Mouse (Mus musculus): ENCODE results near the gene Crhbp. TPM values are rescaled to one million over a fixed set of nuclear protein-coding genes. Genes with fewer than 3 reads are reported as not detected.

The Crhbp gene
- polyA plus RNA-seq, 1 experiment, result 0.05 TPM

DNA sequence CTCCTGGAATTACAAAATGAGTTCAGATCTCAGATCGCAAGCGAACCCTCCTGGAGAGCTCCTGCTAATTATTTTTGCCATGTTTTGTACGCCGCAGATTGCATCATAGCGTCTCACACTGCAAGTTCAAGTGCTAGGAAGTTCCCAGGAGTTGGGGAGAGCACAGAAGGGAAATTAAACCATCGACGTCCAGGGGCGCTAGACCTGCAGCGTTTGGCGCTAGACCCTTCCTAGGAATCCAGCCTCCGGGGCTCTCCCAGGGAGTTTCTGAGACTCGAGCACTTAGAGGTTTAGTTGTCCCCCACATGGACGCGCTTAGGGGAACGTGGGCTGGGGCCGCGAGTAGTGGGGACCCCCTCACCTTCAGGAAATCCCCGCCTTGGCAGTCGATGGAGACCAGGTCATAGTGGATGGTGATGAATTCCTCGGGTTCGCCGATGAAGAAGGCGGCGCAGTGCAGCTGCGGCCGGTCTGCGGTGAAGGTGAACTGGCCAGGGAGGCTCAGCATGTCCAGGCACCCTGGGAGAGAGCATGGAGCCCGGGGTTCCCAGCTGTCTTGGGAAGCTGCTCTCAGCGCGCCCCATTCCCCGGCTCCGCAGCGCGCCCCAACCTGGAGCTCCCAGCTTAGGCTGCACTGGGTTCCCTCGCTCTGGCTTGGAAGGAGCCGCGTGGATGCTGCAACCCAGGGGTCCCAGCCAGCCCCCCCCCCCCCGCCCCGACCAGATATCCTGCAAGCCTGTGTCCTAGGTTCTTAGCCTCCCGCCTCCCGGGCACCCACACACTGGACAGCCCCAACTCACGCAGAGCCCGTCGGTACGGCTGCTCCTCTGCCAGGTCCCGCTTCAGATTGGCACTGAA, 1.1 kb downstream of the Crhbp start:
- 3% methylated on average over 46 of the region's 46 CpGs for WGBS
- Histone ChIP-seq H3K36me3 (ENCODE audit: control insufficient read depth, insufficient read depth, low read length) (no peaks in the 10 kb centered on the region), H3K27ac (ENCODE audit: insufficient read depth, low read depth, low read length) (no peak overlapping the region), H3K4me3 (ENCODE audit: insufficient read depth, low read depth, low read length) (no peak overlapping the region), H3K27me3 (replicated peaks; ENCODE audit: control insufficient read depth, insufficient read depth, low read length) (no peaks in the 10 kb centered on the region; the same call in 1 of the 2 replicates), H3K4me1 (ENCODE audit: control insufficient read depth, insufficient read depth, low read length) (no peaks in the 10 kb centered on the region)
- DNase-seq, result no peak
- TF ChIP-seq CTCF (conservative IDR thresholded peaks at IDR 0.05; ENCODE audit: insufficient read depth, insufficient read length, low read depth, low read length), result no peak
- TF ChIP-seq POLR2A (IDR thresholded peaks at IDR 0.05; ENCODE audit: low read depth, low read length), result no peak

DNA sequence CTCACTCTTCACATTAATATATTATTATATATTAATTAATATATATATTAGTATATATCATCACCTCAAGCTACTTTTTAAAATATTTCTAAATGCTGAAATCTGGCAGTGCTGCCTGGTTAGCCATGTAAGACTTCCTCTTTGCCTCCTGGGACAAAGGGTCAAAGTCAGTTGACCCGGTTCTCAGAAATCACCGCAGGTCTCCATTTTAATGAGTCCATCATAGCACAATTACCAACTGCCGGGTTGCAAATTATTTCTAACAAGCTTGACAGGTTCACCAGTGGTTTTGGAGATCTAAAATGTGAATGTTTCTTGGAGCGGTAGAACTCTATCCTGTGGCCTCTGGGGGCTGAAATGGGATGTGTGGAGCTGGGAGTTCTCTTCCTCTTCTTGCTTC, 1.8 kb downstream of the Crhbp start:
- Histone ChIP-seq H3K27ac (ENCODE audit: insufficient read depth, low read depth, low read length) (no peak overlapping the region), H3K27me3 (replicated peaks; ENCODE audit: control insufficient read depth, insufficient read depth, low read length) (no peaks in the 10 kb centered on the region; the same call in 1 of the 2 replicates), H3K36me3 (ENCODE audit: control insufficient read depth, insufficient read depth, low read length) (no peaks in the 10 kb centered on the region), H3K4me3 (ENCODE audit: insufficient read depth, low read depth, low read length) (no peak overlapping the region), H3K4me1 (ENCODE audit: control insufficient read depth, insufficient read depth, low read length) (no peaks in the 10 kb centered on the region)
- peak; percentile 75 for DNase-seq
- TF ChIP-seq CTCF (conservative IDR thresholded peaks at IDR 0.05; ENCODE audit: insufficient read depth, insufficient read length, low read depth, low read length), result no peak
- TF ChIP-seq POLR2A (IDR thresholded peaks at IDR 0.05; ENCODE audit: low read depth, low read length), result no peak
- WGBS, result 7% methylated on average over 4 of the region's 4 CpGs

DNA sequence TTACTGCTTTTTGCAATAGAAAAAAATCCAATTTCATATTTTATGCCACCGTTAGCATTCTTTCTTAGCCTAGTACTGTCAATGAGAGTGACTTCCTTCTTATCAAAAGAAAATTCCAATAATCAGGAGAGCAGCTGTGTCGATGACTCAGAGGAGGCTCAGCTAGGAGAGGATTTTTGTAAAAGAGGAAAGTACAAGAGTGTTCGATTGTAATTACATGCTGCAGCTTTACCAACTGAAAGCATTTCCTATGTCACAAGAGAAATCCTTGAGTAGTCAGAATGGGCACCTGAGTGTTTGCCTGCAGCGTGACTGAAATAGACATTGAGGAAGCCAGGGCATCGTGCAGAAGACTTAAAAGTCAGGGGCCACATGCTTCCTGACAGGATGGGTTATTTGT, 5.2 kb downstream of the Crhbp start:
- Histone ChIP-seq H3K4me1 (ENCODE audit: control insufficient read depth, insufficient read depth, low read length) (no peaks in the 10 kb centered on the region), H3K27ac (ENCODE audit: insufficient read depth, low read depth, low read length) (no peak overlapping the region), H3K4me3 (ENCODE audit: insufficient read depth, low read depth, low read length) (no peak overlapping the region), H3K27me3 (replicated peaks; ENCODE audit: control insufficient read depth, insufficient read depth, low read length) (no peaks in the 10 kb centered on the region), H3K36me3 (ENCODE audit: control insufficient read depth, insufficient read depth, low read length) (no peaks in the 10 kb centered on the region)
- no peak for DNase-seq
- no peak for TF ChIP-seq POLR2A (IDR thresholded peaks at IDR 0.05; ENCODE audit: low read depth, low read length)
- TF ChIP-seq CTCF (conservative IDR thresholded peaks at IDR 0.05; ENCODE audit: insufficient read depth, insufficient read length, low read depth, low read length), result no peak
- 73% methylated on average over 5 of the region's 5 CpGs for WGBS

GRCm38 (mm10) chr13:95431760-95432159, 13.0 kb downstream of the Crhbp start:
- H3K4me1 ChIP-seq (ENCODE audit: control insufficient read depth, insufficient read depth, low read length), result no peaks in the 10 kb centered on the region
- no peak for DNase-seq
- WGBS, result 45% methylated on average over 10 of the region's 10 CpGs
- TF ChIP-seq POLR2A (IDR thresholded peaks at IDR 0.05; ENCODE audit: low read depth, low read length), result no peak
- no peak for TF ChIP-seq CTCF (conservative IDR thresholded peaks at IDR 0.05; ENCODE audit: insufficient read depth, insufficient read length, low read depth, low read length)
- no peaks in the 10 kb centered on the region; the same call in 1 of the 2 replicates for H3K27me3 ChIP-seq (replicated peaks; ENCODE audit: control insufficient read depth, insufficient read depth, low read length)
- no peaks in the 10 kb centered on the region for H3K36me3 ChIP-seq (ENCODE audit: control insufficient read depth, insufficient read depth, low read length)
- H3K27ac ChIP-seq (ENCODE audit: insufficient read depth, low read depth, low read length), result no peak overlapping the region
- no peak overlapping the region for H3K4me3 ChIP-seq (ENCODE audit: insufficient read depth, low read depth, low read length)

DNA sequence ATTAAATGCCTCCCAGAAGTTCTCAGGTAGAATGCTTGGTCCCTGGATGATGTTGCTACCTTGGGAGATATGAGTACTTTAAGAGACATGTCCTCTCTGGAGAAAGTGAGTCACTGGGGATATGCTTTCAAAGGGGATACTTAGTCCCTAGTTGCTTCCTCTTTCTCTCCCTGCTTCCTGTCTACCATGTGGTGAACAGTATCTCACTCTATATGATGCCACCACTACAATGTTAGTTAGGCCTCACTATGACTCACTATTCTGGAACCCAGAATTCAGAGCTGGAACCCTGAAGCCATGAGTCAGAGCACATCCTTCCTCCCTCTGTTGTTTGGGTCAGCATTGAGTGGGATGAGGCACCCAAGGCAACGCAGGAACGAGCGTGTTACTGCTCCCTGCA, 17.2 kb downstream of the Crhbp start:
- DNase-seq, result no peak
- no peak overlapping the region for H3K27ac ChIP-seq (ENCODE audit: insufficient read depth, low read depth, low read length)
- TF ChIP-seq POLR2A (IDR thresholded peaks at IDR 0.05; ENCODE audit: low read depth, low read length) (no peak), CTCF (conservative IDR thresholded peaks at IDR 0.05; ENCODE audit: insufficient read depth, insufficient read length, low read depth, low read length) (no peak)
- no peaks in the 10 kb centered on the region for H3K36me3 ChIP-seq (ENCODE audit: control insufficient read depth, insufficient read depth, low read length)
- 84% methylated on average over 3 of the region's 3 CpGs for WGBS
- H3K4me1 ChIP-seq (ENCODE audit: control insufficient read depth, insufficient read depth, low read length), result no peaks in the 10 kb centered on the region
- no peaks in the 10 kb centered on the region; the same call in 1 of the 2 replicates for H3K27me3 ChIP-seq (replicated peaks; ENCODE audit: control insufficient read depth, insufficient read depth, low read length)
- no peak overlapping the region for H3K4me3 ChIP-seq (ENCODE audit: insufficient read depth, low read depth, low read length)

GRCm38 (mm10) chr13:95426421-95426820, 18.3 kb downstream of the Crhbp start:
- no peak overlapping the region for H3K4me3 ChIP-seq (ENCODE audit: insufficient read depth, low read depth, low read length)
- WGBS, result 85% methylated on average over 6 of the region's 6 CpGs

DNA sequence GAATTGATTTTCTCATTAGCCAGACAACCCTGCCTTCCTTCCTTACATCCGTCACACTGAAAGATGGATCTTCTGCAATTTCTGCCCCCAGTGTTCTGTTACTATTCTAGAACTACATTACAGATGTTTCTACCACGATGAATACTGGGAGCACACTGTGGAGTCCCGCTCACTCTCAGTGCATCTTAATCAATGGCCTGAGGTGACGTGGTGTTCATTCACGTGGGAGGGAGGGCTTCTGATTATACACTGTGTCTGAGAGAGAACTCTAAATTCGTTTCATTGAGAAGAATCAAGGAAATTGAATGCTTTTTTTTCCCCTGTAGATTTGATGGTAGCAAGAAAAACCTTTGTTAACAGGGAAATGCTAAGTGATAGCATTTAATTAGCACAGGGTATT, 19.2 kb downstream of the Crhbp start:
- H3K27ac ChIP-seq (ENCODE audit: insufficient read depth, low read depth, low read length), result no peak overlapping the region
- no peak for TF ChIP-seq CTCF (conservative IDR thresholded peaks at IDR 0.05; ENCODE audit: insufficient read depth, insufficient read length, low read depth, low read length)
- TF ChIP-seq POLR2A (IDR thresholded peaks at IDR 0.05; ENCODE audit: low read depth, low read length), result no peak
- no peaks in the 10 kb centered on the region for H3K36me3 ChIP-seq (ENCODE audit: control insufficient read depth, insufficient read depth, low read length)
- H3K27me3 ChIP-seq (replicated peaks; ENCODE audit: control insufficient read depth, insufficient read depth, low read length), result no peaks in the 10 kb centered on the region; the same call in 1 of the 2 replicates
- no peak for DNase-seq
- H3K4me3 ChIP-seq (ENCODE audit: insufficient read depth, low read depth, low read length), result no peak overlapping the region
- H3K4me1 ChIP-seq (ENCODE audit: control insufficient read depth, insufficient read depth, low read length), result no peaks in the 10 kb centered on the region
- WGBS, result 51% methylated on average over 6 of the region's 6 CpGs

More at GRCm38 (mm10) chr13:95426421-95426820, 18.3 kb downstream of the Crhbp start:
- Histone ChIP-seq H3K36me3 (ENCODE audit: control insufficient read depth, insufficient read depth, low read length) (no peaks in the 10 kb centered on the region), H3K4me1 (ENCODE audit: control insufficient read depth, insufficient read depth, low read length) (no peaks in the 10 kb centered on the region), H3K27ac (ENCODE audit: insufficient read depth, low read depth, low read length) (no peak overlapping the region), H3K27me3 (replicated peaks; ENCODE audit: control insufficient read depth, insufficient read depth, low read length) (no peaks in the 10 kb centered on the region; the same call in 1 of the 2 replicates)
- DNase-seq, result no peak
- no peak for TF ChIP-seq CTCF (conservative IDR thresholded peaks at IDR 0.05; ENCODE audit: insufficient read depth, insufficient read length, low read depth, low read length)
- TF ChIP-seq POLR2A (IDR thresholded peaks at IDR 0.05; ENCODE audit: low read depth, low read length), result no peak

All from kidney, adult 2 months (tissue).